Mouse (Mus musculus) ES-CJ7 (cell line): ENCODE measurements around the gene Pef1.

Source experiments
- DNase-seq: peaks from one replicate; pipeline ENCODE4 v3.0.0; 2011; ENCODE audit warnings: low read depth, low spot score

Pef1 gene

DNA sequence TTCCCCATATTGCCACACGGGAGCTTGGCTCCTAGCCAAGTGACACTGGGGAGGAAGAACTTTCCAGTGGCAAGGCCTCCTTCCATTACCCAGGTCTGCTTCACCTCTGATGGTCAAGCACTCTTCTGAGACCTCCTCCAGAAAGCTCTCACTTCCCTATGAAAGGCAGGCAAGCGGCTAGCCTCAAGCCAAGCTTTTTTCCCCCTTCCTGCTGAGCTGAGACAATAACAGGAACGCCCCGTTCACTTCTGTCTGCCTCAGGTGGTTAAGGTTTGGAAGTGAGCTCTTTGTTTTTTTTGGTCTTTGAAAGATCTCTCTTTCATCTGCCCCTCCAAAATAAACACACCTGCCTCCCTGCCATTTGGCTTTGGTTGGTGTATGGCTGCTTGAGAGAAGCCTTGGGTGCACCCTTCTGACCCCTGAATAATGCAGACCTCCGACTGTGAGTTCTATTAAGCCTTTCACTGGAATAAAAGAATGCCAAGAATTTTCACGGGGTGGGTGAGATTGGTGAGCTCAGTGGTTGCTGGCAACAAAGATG, at the start of gene Pef1:
Pef1 (plus strand) TSS at position 448 of the 541 bp plus-strand sequence.
- DNase-seq = peak; percentile 97

GRCm38 (mm10) chr4:130053111-130053510, 49.2 kb upstream of the Pef1 start:
- no peak for DNase-seq

- no peak for DNase-seq
Measured at GRCm38 (mm10) chr4:130054727-130055126, 47.6 kb upstream of the Pef1 start.

- no peak for DNase-seq
Measured at GRCm38 (mm10) chr4:130055160-130056010, 47.0 kb upstream of the Pef1 start.

GRCm38 (mm10) chr4:130056011-130056322, 46.4 kb upstream of the Pef1 start:
- DNase-seq = no peak

- no peak for DNase-seq
Measured at GRCm38 (mm10) chr4:130056471-130056870, 45.9 kb upstream of the Pef1 start.

- DNase-seq = peak; percentile 68
Measured at GRCm38 (mm10) chr4:130060937-130061336, 41.4 kb upstream of the Pef1 start.

- no peak for DNase-seq
Measured at GRCm38 (mm10) chr4:130063191-130063590, 39.2 kb upstream of the Pef1 start.

- peak; percentile 81 for DNase-seq
Measured at GRCm38 (mm10) chr4:130066816-130067215, 35.5 kb upstream of the Pef1 start.

DNA sequence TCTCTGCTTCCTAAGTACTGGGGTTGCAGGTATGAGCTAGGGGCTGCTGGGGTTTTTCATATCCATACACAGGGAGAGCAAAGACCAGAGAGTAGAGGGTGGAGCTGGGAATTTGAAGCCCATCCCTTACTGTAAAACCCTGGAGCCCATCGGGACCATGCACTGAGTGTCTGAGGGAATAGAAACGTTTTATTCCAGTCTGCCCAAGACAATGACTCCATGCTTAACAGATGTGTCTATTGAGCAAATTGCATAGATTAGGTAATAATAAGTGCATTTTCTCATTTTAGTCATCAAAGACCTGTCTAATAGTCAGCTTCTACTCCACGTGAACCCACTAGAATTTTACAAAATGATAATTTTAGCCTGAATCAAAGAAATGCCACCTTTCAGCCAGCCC, 31.8 kb upstream of the Pef1 start:
- no peak for DNase-seq

GRCm38 (mm10) chr4:130071758-130072157, 30.6 kb upstream of the Pef1 start:
- no peak for DNase-seq

GRCm38 (mm10) chr4:130073367-130073766, 29.0 kb upstream of the Pef1 start:
- no peak for DNase-seq

DNA sequence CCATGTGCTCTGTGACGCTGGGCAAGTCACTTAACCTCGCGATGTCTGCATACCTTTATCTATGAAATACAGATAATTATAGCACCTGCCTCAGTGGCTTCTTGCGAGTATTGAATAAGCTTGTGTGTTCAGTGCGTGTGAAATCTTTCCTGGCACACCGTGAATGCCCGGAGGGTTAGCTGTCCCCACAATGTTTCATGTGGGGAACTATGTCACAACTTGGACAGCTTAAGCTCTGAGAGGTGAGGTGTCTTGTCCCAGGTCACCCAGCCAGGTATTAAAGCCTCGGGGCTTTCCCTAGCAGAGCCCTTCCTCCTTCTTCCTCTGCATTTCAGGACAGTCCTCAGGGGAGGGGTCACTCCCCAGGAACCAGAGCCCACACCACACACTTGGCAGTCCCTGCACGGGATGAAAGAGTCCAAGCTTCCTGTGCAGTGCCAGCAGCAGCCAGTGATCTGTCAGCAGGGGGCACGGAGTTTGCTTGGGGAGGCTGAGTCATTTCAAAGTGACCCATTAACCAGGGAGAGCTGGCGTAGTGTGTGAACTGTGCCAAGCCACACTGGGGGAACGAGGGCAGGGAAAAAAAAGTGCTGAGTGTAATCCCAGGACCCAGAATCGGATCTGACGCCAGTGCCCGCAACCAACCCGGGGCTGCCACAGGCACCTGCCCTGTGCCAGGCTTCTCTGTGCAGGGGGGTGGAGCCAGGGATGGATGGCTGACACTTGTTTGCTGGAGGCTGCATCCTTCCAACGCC, 27.4 kb upstream of the Pef1 start:
- DNase-seq = no peak

- no peak for DNase-seq
Measured at GRCm38 (mm10) chr4:130076856-130077255, 25.5 kb upstream of the Pef1 start.

GRCm38 (mm10) chr4:130078816-130079485, 23.4 kb upstream of the Pef1 start:
- no peak for DNase-seq

- DNase-seq = no peak
Measured at GRCm38 (mm10) chr4:130079521-130079920, 22.8 kb upstream of the Pef1 start.

DNA sequence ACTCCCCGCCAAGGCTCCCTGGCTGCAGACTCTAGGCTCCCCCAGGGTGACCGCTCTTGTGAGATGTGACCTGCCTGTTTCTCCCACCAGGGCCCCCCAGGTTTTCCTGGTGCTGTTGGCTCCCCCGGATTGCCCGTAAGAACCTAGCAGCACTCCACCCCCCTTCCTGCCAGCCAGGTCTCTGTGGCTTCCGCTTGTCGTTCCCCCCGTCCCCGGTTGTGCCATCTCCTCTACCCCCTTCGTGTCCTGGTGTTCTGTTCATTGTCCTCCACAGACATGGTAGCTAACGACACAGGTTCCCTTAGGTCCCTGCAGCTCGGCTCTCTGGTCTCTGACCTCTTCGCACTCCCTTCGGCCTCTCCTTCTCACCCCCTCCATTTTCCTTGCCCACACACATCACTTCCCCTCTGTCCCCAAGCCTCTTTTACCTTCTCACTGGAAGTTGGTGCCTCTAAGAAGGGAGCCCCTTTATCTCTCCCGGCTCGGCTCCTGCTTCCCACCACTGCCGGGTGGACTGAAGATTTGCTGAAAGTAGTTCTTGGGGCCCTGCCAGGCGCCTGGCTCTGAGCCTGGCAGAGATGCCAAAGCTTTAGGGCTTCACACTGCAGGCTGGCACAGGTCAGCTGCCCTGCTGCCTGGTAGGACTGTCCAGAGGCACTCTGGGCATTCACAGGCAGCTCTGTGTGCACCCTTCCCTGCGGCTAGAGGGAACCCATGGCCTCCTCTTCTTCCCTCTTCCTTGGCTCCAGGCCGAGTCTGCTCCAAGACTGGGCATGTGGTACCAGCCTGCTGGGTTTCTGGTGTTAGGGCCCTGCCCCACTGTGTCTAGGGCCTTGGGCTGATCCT, 20.8 kb upstream of the Pef1 start:
- no peak for DNase-seq

- no peak for DNase-seq
Measured at GRCm38 (mm10) chr4:130082211-130082610, 20.1 kb upstream of the Pef1 start.

DNA sequence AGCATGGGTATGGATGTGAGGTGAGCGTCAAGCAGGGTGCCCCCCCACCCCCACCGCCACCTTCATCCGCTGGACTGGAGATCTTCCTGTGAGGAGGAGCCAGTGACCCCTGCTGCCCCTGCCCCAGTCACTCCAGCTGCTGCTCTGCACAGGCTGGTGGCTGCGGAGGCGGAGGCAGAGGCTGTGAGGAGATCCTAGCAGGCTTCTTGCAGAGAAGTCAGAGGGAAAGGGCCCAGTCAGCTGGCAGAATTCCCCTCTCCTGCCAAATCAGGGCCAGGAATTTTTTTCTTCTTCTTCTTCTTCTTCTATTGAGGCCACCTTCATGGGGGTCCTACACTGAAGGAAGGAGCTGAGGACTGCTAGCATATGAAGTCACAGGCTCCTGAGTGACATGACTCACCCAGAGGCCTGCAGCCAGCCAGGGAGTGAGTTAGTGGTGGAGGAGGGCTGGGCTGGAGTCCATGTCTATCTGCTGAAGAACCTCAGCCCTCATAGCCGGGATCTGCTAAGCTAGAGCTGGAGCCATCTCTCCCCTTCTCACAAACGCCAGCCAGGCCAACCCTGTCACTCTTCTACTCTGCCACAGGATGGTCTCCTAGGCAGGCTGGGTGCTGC, 17.9 kb upstream of the Pef1 start:
- no peak for DNase-seq

DNA sequence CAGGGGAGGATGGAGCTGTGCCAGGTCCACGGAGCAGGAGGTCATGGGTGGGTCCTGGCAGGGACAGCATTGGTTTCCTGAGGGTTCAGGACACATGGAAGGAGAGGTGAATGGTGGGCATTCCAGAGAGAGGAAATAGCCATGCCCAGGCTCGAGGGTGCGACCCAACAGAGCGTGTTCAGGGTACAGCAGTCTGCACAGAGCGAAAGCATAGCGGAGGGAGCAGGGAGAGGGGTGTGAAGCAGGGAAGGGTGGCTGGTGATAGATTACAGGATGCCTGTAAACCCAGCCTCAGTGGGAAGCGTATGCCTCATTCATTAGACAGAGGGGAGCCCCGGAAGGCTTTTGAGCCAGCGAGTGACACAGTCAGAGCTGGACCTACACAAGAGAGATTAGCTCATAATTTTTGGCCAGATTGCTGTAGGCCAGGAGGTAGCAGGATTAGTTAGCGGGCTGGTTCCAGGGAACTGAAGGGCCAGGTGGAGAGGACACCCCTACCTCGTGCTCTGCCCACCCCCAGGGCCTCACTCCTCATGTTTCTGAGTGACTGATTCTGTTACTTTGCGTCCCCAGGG, 17.0 kb upstream of the Pef1 start:
- no peak for DNase-seq
